Mouse (Mus musculus): Measurements from ENCODE around the gene Ushbp1.
"Not testable (repeated sequence)": the region's sequence is repeated elsewhere in the genome, so short reads cannot be mapped to it uniquely, and the experiment has no call there.

Ushbp1 gene

GRCm38 (mm10) chr8:71370711-71371235 lies 24.8 kb downstream of the Ushbp1 start:
- in situ Hi-C loops (cut with MboI): no loop called here

GRCm38 (mm10) chr8:71369040-71369718 lies 26.4 kb downstream of the Ushbp1 start:
- in situ Hi-C loops (cut with MboI): no loop called here

GRCm38 (mm10) chr8:71368366-71368765 lies 27.2 kb downstream of the Ushbp1 start:
- in situ Hi-C loops (cut with MboI): no loop called here

- in situ Hi-C loops (cut with MboI): no loop called here
Observed at GRCm38 (mm10) chr8:71367529-71368176, 27.9 kb downstream of the Ushbp1 start.

GRCm38 (mm10) chr8:71366771-71367528 lies 28.7 kb downstream of the Ushbp1 start, which contains the start of gene Use1:
Gene Use1 (plus strand): TSS chr8:71366848.
- in situ Hi-C loops (cut with MboI): no loop called here

- in situ Hi-C loops (cut with MboI): no loop called here
Observed at GRCm38 (mm10) chr8:71358026-71358425, 37.6 kb downstream of the Ushbp1 start.

- in situ Hi-C loops (cut with MboI): no loop called here
Observed at GRCm38 (mm10) chr8:71351520-71351919, 44.1 kb downstream of the Ushbp1 start.

GRCm38 (mm10) chr8:71351117-71351516 lies 44.5 kb downstream of the Ushbp1 start:
- in situ Hi-C loops (cut with MboI): no loop called here

- in situ Hi-C loops (cut with MboI): no loop called here
Observed at GRCm38 (mm10) chr8:71346581-71346980, 49.0 kb downstream of the Ushbp1 start.

GRCm38 (mm10) chr8:71340625-71341024 lies 55.0 kb downstream of the Ushbp1 start:
- in situ Hi-C loops (cut with MboI): no loop called here

GRCm38 (mm10) chr8:71337834-71338233 lies 57.8 kb downstream of the Ushbp1 start:
- in situ Hi-C loops (cut with MboI): not testable (repeated sequence)
